Mouse (Mus musculus): ENCODE results near the gene Kdm1b. TPM values are rescaled to one million over a fixed set of nuclear protein-coding genes. Genes with fewer than 3 reads are reported as not detected.
A peak's percentile ranks its signal among the peaks of the same experiment; 100 is the strongest.

The Kdm1b gene
- polyA plus RNA-seq (2014; fragmentation: Nextera tagmentation; extraction: Ambion mirVana): 14.9 and 21.9 TPM in 2 replicates

- H3K36me3 ChIP-seq (ENCODE audit: control insufficient read depth, insufficient read depth, low read length): no peaks in the 10 kb centered on the region
- H3K4me3 ChIP-seq (ENCODE audit: low read depth, low read length): peak within 1 kb of the TSS; percentile 87
- H3K4me2 ChIP-seq (replicated peaks; ENCODE audit: low read depth, low read length): peak within 1 kb of the TSS; percentile 94
- H3K27me3 ChIP-seq (ENCODE audit: control insufficient read depth, insufficient read depth, low read length): no peaks in the 10 kb centered on the region
- peak within 1 kb of the TSS; percentile 70 for H3K27ac ChIP-seq (ENCODE audit: low read depth, low read length)
- H3K4me1 ChIP-seq (replicated peaks; ENCODE audit: control insufficient read depth, insufficient read depth, low read length): peaks cover 3% of the 10 kb centered on the region; the same call in 1 of the 2 replicates
- ATAC-seq (ENCODE audit: low FRiP score) (peak; percentile 97), DNase-seq (ENCODE audit: low spot score) (peak; percentile 98)
- H3K9ac ChIP-seq (ENCODE audit: low read depth, low read length): peak within 1 kb of the TSS; percentile 73
- whole genome bisulfite sequencing: under 1% methylated on average over 48 of the region's 48 CpGs
- no peaks in the 10 kb centered on the region for H3K9me3 ChIP-seq (ENCODE audit: control insufficient read depth, low read length)
Observed at GRCm38 (mm10) chr13:47043030-47043680, at the start of gene Kdm1b. Gene Kdm1b, plus strand, starts transcription at chr13:47043499.

- Histone ChIP-seq H3K4me1 (replicated peaks; ENCODE audit: control insufficient read depth, insufficient read depth, low read length) (no peaks in the 10 kb centered on the region), H3K9ac (ENCODE audit: low read depth, low read length) (no peak overlapping the region), H3K27me3 (ENCODE audit: control insufficient read depth, insufficient read depth, low read length) (no peaks in the 10 kb centered on the region), H3K27ac (ENCODE audit: low read depth, low read length) (no peak overlapping the region), H3K4me3 (ENCODE audit: low read depth, low read length) (no peak overlapping the region), H3K4me2 (replicated peaks; ENCODE audit: low read depth, low read length) (no peak overlapping the region), H3K36me3 (ENCODE audit: control insufficient read depth, insufficient read depth, low read length) (no peaks in the 10 kb centered on the region), H3K9me3 (ENCODE audit: control insufficient read depth, low read length) (no peaks in the 10 kb centered on the region)
- DNase-seq (ENCODE audit: low spot score): no peak
- ATAC-seq (ENCODE audit: low FRiP score): no peak
- 66% methylated on average over 4 of the region's 4 CpGs for WGBS
Observed at GRCm38 (mm10) chr13:46997355-46997754, 45.9 kb upstream of the Kdm1b start.

DNA sequence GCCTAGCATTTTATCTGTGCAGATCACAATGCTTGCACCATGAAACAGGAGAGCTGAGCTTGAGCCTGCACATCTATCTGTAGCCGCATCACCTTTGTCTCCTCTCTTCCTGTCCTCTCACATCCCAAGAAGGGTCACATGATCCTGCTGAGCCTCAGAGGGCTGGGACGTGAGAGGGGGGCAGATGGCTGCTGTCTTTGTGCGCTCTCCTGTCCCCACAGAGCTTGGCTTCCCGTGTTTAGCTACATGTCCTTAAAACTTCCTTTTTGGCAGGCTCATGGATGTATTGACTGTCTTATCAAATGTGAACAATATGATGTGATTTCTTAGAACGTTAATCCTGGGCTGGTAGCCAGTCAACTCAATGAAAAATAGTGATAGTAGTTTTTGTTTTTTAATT lies 43.8 kb upstream of the Kdm1b start:
- Histone ChIP-seq H3K4me1 (replicated peaks; ENCODE audit: control insufficient read depth, insufficient read depth, low read length) (no peaks in the 10 kb centered on the region), H3K27me3 (ENCODE audit: control insufficient read depth, insufficient read depth, low read length) (no peaks in the 10 kb centered on the region), H3K9me3 (ENCODE audit: control insufficient read depth, low read length) (no peaks in the 10 kb centered on the region), H3K4me3 (ENCODE audit: low read depth, low read length) (no peak overlapping the region), H3K4me2 (replicated peaks; ENCODE audit: low read depth, low read length) (no peak overlapping the region), H3K36me3 (ENCODE audit: control insufficient read depth, insufficient read depth, low read length) (no peaks in the 10 kb centered on the region), H3K27ac (ENCODE audit: low read depth, low read length) (no peak overlapping the region), H3K9ac (ENCODE audit: low read depth, low read length) (no peak overlapping the region)
- 64% methylated on average over 5 of the region's 5 CpGs for WGBS
- DNase-seq (ENCODE audit: low spot score) (no peak), ATAC-seq (ENCODE audit: low FRiP score) (no peak)

- DNase-seq (ENCODE audit: low spot score): no peak
- H3K36me3 ChIP-seq (ENCODE audit: control insufficient read depth, insufficient read depth, low read length): no peaks in the 10 kb centered on the region
- WGBS: 84% methylated on average over 4 of the region's 4 CpGs
- no peaks in the 10 kb centered on the region for H3K27me3 ChIP-seq (ENCODE audit: control insufficient read depth, insufficient read depth, low read length)
- no peak overlapping the region for H3K4me2 ChIP-seq (replicated peaks; ENCODE audit: low read depth, low read length)
- H3K9ac ChIP-seq (ENCODE audit: low read depth, low read length): no peak overlapping the region
- H3K27ac ChIP-seq (ENCODE audit: low read depth, low read length): no peak overlapping the region
- H3K9me3 ChIP-seq (ENCODE audit: control insufficient read depth, low read length): no peaks in the 10 kb centered on the region
- no peak for ATAC-seq (ENCODE audit: low FRiP score)
- no peaks in the 10 kb centered on the region for H3K4me1 ChIP-seq (replicated peaks; ENCODE audit: control insufficient read depth, insufficient read depth, low read length)
- H3K4me3 ChIP-seq (ENCODE audit: low read depth, low read length): no peak overlapping the region
Observed at GRCm38 (mm10) chr13:47001590-47001989, 41.7 kb upstream of the Kdm1b start.

DNA sequence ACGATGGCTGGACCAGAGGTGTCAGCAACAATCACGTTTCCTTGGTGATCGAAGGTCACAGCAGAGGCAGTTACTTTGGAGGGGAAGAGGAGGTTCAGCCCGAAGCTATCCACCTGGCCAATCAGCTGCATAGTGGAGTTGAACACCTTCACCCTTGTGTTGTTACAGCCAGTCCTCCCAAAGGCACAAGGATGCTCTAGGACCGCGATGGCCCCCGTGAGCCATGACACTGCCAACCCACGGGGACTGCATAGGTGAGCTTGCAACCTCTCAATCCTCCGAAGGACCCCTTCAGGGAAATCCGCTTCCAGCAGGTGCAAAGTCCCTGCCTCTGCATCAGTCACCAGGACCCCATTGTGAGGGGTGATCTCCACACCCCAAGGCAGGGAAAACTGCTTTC lies 29.6 kb upstream of the Kdm1b start:
- WGBS: 64% methylated on average over 10 of the region's 10 CpGs
- no peak for DNase-seq (ENCODE audit: low spot score)
- H3K27me3 ChIP-seq (ENCODE audit: control insufficient read depth, insufficient read depth, low read length): peaks cover 10% of the 10 kb centered on the region
- H3K27ac ChIP-seq (ENCODE audit: low read depth, low read length): no peak overlapping the region
- H3K36me3 ChIP-seq (ENCODE audit: control insufficient read depth, insufficient read depth, low read length): no peaks in the 10 kb centered on the region
- H3K4me3 ChIP-seq (ENCODE audit: low read depth, low read length): peak overlapping the region; percentile 55
- no peak overlapping the region for H3K9ac ChIP-seq (ENCODE audit: low read depth, low read length)
- H3K4me2 ChIP-seq (replicated peaks; ENCODE audit: low read depth, low read length): peak overlapping the region; percentile 87
- 0 out of 2 replicates have a peak, but pooled peaks have one; percentile 3 for ATAC-seq (ENCODE audit: low FRiP score)
- no peaks in the 10 kb centered on the region; the same call in 1 of the 2 replicates for H3K4me1 ChIP-seq (replicated peaks; ENCODE audit: control insufficient read depth, insufficient read depth, low read length)
- no peaks in the 10 kb centered on the region; the same call in 1 of the 2 replicates for H3K9me3 ChIP-seq (ENCODE audit: control insufficient read depth, low read length)

GRCm38 (mm10) chr13:47014334-47015194 lies 28.7 kb upstream of the Kdm1b start, which contains the start of gene Nhlrc1:
Gene Nhlrc1, minus strand, starts transcription at chr13:47014850.
- H3K27ac ChIP-seq (ENCODE audit: low read depth, low read length): no peak within 1 kb of the TSS
- H3K9ac ChIP-seq (ENCODE audit: low read depth, low read length): peak within 1 kb of the TSS; percentile 66
- H3K36me3 ChIP-seq (ENCODE audit: control insufficient read depth, insufficient read depth, low read length): no peaks in the 10 kb centered on the region
- 4% methylated on average over 64 of the region's 73 CpGs for WGBS
- H3K9me3 ChIP-seq (ENCODE audit: control insufficient read depth, low read length): no peaks in the 10 kb centered on the region; the same call in 1 of the 2 replicates
- peaks cover 10% of the 10 kb centered on the region for H3K27me3 ChIP-seq (ENCODE audit: control insufficient read depth, insufficient read depth, low read length)
- ATAC-seq (ENCODE audit: low FRiP score) (peak; percentile 82), DNase-seq (ENCODE audit: low spot score) (peak; percentile 85)
- H3K4me2 ChIP-seq (replicated peaks; ENCODE audit: low read depth, low read length): peak within 1 kb of the TSS; percentile 87
- peak within 1 kb of the TSS; percentile 55 for H3K4me3 ChIP-seq (ENCODE audit: low read depth, low read length)
- no peaks in the 10 kb centered on the region; the same call in 1 of the 2 replicates for H3K4me1 ChIP-seq (replicated peaks; ENCODE audit: control insufficient read depth, insufficient read depth, low read length)

- 82% methylated on average over 5 of the region's 5 CpGs for whole genome bisulfite sequencing
- no peaks in the 10 kb centered on the region; the same call in 1 of the 2 replicates for H3K4me1 ChIP-seq (replicated peaks; ENCODE audit: control insufficient read depth, insufficient read depth, low read length)
- no peak overlapping the region for H3K4me3 ChIP-seq (ENCODE audit: low read depth, low read length)
- ATAC-seq (ENCODE audit: low FRiP score): no peak
- no peak overlapping the region for H3K27ac ChIP-seq (ENCODE audit: low read depth, low read length)
- DNase-seq (ENCODE audit: low spot score): no peak
- no peaks in the 10 kb centered on the region for H3K36me3 ChIP-seq (ENCODE audit: control insufficient read depth, insufficient read depth, low read length)
- H3K27me3 ChIP-seq (ENCODE audit: control insufficient read depth, insufficient read depth, low read length): peaks cover 10% of the 10 kb centered on the region
- no peaks in the 10 kb centered on the region; the same call in 1 of the 2 replicates for H3K9me3 ChIP-seq (ENCODE audit: control insufficient read depth, low read length)
- H3K4me2 ChIP-seq (replicated peaks; ENCODE audit: low read depth, low read length): no peak overlapping the region
- peak overlapping the region; percentile 66; the same call in 1 of the 2 replicates for H3K9ac ChIP-seq (ENCODE audit: low read depth, low read length)
Observed at GRCm38 (mm10) chr13:47015195-47015501, 28.2 kb upstream of the Kdm1b start.

DNA sequence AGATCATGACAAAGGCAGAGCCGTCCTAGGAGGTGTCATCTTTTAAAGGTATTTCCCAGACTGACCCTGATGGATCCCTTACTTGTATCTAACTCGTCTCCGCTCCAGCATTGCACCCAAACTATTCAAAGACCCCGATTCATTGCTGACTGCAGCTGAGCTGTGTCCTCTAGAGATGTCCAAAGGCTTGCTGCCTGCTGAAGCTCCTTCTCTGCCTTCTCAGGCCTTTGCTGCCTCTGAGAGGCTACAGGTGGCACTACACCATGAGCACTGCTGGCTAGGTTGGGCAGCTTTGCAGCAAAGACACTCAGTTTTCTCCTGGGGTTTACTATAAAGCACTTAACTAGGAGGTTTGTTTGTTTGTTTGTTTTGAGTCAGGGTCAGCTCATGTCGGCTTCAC lies 26.0 kb upstream of the Kdm1b start:
- no peak for ATAC-seq (ENCODE audit: low FRiP score)
- peak; percentile 47 for DNase-seq (ENCODE audit: low spot score)
- Histone ChIP-seq H3K9me3 (ENCODE audit: control insufficient read depth, low read length) (no peaks in the 10 kb centered on the region), H3K4me1 (replicated peaks; ENCODE audit: control insufficient read depth, insufficient read depth, low read length) (no peaks in the 10 kb centered on the region; the same call in 1 of the 2 replicates), H3K4me3 (ENCODE audit: low read depth, low read length) (no peak overlapping the region), H3K27ac (ENCODE audit: low read depth, low read length) (no peak overlapping the region), H3K4me2 (replicated peaks; ENCODE audit: low read depth, low read length) (no peak overlapping the region), H3K27me3 (ENCODE audit: control insufficient read depth, insufficient read depth, low read length) (peaks cover 10% of the 10 kb centered on the region), H3K9ac (ENCODE audit: low read depth, low read length) (no peak overlapping the region), H3K36me3 (ENCODE audit: control insufficient read depth, insufficient read depth, low read length) (no peaks in the 10 kb centered on the region)
- 42% methylated on average over 5 of the region's 5 CpGs for WGBS
